Mouse (Mus musculus) lung, postnatal 4 days (tissue): ENCODE data around the gene Clint1.

Source experiments
- DNase-seq, 2 experiments: peaks; one replicate each; pipeline ENCODE4 v3.0.0; 2021

The Clint1 gene

GRCm38 (mm10) chr11:45885606-45886230 is 33.9 kb downstream of the Clint1 start:
- DNase-seq, result no peak

GRCm38 (mm10) chr11:45886596-45886995 is 34.7 kb downstream of the Clint1 start:
- DNase-seq, result no peak

GRCm38 (mm10) chr11:45888471-45889030 is 36.7 kb downstream of the Clint1 start:
- DNase-seq, result no peak

- DNase-seq, result no peak
Observed at GRCm38 (mm10) chr11:45889981-45890380, 38.1 kb downstream of the Clint1 start.

- DNase-seq, result no peak
Observed at GRCm38 (mm10) chr11:45890423-45890822, 38.6 kb downstream of the Clint1 start.

GRCm38 (mm10) chr11:45892861-45893360 is 41.1 kb downstream of the Clint1 start:
- no peak for DNase-seq

- no peak for DNase-seq
Observed at GRCm38 (mm10) chr11:45897392-45897791, 45.5 kb downstream of the Clint1 start.

GRCm38 (mm10) chr11:45900233-45901015 is 48.6 kb downstream of the Clint1 start:
- DNase-seq, result no peak

GRCm38 (mm10) chr11:45906109-45906786 is 54.4 kb downstream of the Clint1 start:
- no peak for DNase-seq

GRCm38 (mm10) chr11:45907301-45907700 is 55.5 kb downstream of the Clint1 start:
- no peak for DNase-seq

- DNase-seq, result no peak
Observed at GRCm38 (mm10) chr11:45908070-45908469, 56.2 kb downstream of the Clint1 start.

GRCm38 (mm10) chr11:45908894-45909293 is 57.0 kb downstream of the Clint1 start:
- no peak for DNase-seq

- DNase-seq, result no peak
Observed at GRCm38 (mm10) chr11:45910701-45911100, 58.9 kb downstream of the Clint1 start.

GRCm38 (mm10) chr11:45916196-45916595 is 64.3 kb downstream of the Clint1 start:
- no peak for DNase-seq

GRCm38 (mm10) chr11:45918018-45918417 is 66.2 kb downstream of the Clint1 start:
- no peak for DNase-seq

GRCm38 (mm10) chr11:45918836-45919235 is 67.0 kb downstream of the Clint1 start:
- no peak for DNase-seq

GRCm38 (mm10) chr11:45921026-45921425 is 69.2 kb downstream of the Clint1 start:
- no peak for DNase-seq

- no peak for DNase-seq
Observed at GRCm38 (mm10) chr11:45921480-45921898, 69.6 kb downstream of the Clint1 start.

- DNase-seq, result no peak
Observed at GRCm38 (mm10) chr11:45925436-45925835, 73.6 kb downstream of the Clint1 start.

GRCm38 (mm10) chr11:45926640-45927082 is 74.8 kb downstream of the Clint1 start:
- peak; percentile 75 to 83 for DNase-seq

GRCm38 (mm10) chr11:45927456-45927855 is 75.6 kb downstream of the Clint1 start:
- no peak for DNase-seq

- DNase-seq, result no peak
Observed at GRCm38 (mm10) chr11:45929541-45929940, 77.7 kb downstream of the Clint1 start.

- no peak for DNase-seq
Observed at GRCm38 (mm10) chr11:45932771-45933170, 80.9 kb downstream of the Clint1 start.
